Mouse (Mus musculus) C2C12 (cell line): ENCODE data around the gene Fbxo42. TPM values are rescaled to one million over a fixed set of nuclear protein-coding genes. Genes with fewer than 3 reads are reported as not detected.

Experiments used
- H3K27me3 ChIP-seq: one replicate; pipeline ENCODE4 v1.6.1; 2011; ENCODE audit not compliant: control insufficient read depth, insufficient read depth, insufficient read length
- H3K36me3 ChIP-seq: one replicate; pipeline ENCODE4 v1.6.1; 2011; ENCODE audit not compliant: control insufficient read depth, insufficient read depth
- H3K4me3 ChIP-seq: one replicate; pipeline ENCODE4 v1.5.1; 2011; ENCODE audit warnings: mild to moderate bottlenecking, control low read depth; ENCODE audit not compliant: poor library complexity, insufficient read depth, severe bottlenecking
- H3K79me2 ChIP-seq: one replicate; pipeline ENCODE4 v1.6.1; 2011; ENCODE audit not compliant: control insufficient read depth, insufficient read depth
- H3K79me3 ChIP-seq: one replicate; pipeline ENCODE4 v1.6.1; 2011; ENCODE audit warnings: low read depth, control low read depth
- H3ac ChIP-seq: one replicate; pipeline ENCODE3; 2011; ENCODE audit warnings: low read depth; ENCODE audit not compliant: control insufficient read depth, insufficient read length
- CEBPB ChIP-seq: IDR thresholded peaks from one replicate; pipeline ENCODE4 v1.6.1; 2011; ENCODE audit warnings: low read depth, mild to moderate bottlenecking, control low read depth, moderate library complexity
- CTCF ChIP-seq: IDR thresholded peaks from one replicate; pipeline ENCODE4 v1.5.1; 2011; ENCODE audit not compliant: control insufficient read depth, insufficient read depth, insufficient read length
- FOSL1 ChIP-seq: IDR thresholded peaks from one replicate; pipeline ENCODE4 v1.8.0; 2011; ENCODE audit warnings: mild to moderate bottlenecking, low read length; ENCODE audit not compliant: poor library complexity, insufficient read depth, severe bottlenecking
- MAX ChIP-seq: IDR thresholded peaks from one replicate; pipeline ENCODE4 v1.6.1; 2011; ENCODE audit warnings: mild to moderate bottlenecking, control low read depth
- MYOD1 ChIP-seq: IDR thresholded peaks from one replicate; pipeline ENCODE4 v1.6.1; 2011; ENCODE audit warnings: low read depth; ENCODE audit not compliant: control insufficient read depth, insufficient read length
- MYOG ChIP-seq: IDR thresholded peaks from one replicate; pipeline ENCODE4 v1.6.1; 2011; ENCODE audit not compliant: control insufficient read depth, insufficient read length; ENCODE audit errors: extremely low read depth
- USF1 ChIP-seq: IDR thresholded peaks from one replicate; pipeline ENCODE4 v1.6.1; 2011; ENCODE audit warnings: low read depth, mild to moderate bottlenecking, control low read depth, moderate library complexity
- polyA plus RNA-seq: library from polyadenylated mRNA; unstranded; fragments of >200 nt; fragmentation: generic; extraction: Trizol; gene quantifications from one replicate; pipeline ENCODE4 v1.2.1, GENCODE M21; 2012; ENCODE audit warnings: missing spikeins

The Fbxo42 gene
- polyA plus RNA-seq, 1 experiment = 11.6 TPM

DNA sequence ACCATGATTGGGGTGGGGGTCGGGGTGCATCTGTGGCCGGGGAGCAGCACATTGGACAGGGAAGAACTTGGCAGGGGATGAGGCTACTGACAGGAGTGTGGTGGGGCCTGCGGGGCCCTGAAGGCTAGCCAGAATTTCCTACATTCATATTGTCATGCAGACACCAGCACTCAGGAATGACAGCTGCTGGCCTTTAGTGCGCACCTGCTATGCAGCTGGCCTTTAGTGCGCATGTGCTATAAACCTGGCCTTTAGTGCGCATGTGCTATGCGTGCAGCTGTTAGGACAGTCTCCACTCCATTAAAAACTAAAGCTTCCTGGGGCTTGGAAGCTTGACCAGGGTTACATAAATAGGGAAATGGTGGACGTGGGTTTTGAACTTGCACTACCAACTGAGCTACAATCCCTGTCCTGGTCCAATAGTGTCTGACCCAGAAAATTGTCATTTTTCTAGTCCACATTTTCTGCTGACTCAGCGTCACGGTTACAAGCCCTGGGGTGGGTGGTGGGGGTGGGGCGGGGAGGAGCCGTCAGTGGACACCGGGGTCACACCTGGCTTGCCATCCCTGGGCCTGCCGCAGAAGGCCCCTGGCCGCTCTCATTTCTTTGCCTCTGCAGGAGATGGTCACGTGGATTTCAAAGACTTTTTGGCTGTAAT lies 41.1 kb upstream of the Fbxo42 start:
- Histone ChIP-seq H3K27me3 (no peaks in the 10 kb centered on the region), H3K36me3 (peaks cover 3% of the 10 kb centered on the region), H3K79me2 (no peaks in the 10 kb centered on the region), H3ac (no peak overlapping the region), H3K79me3 (no peaks in the 10 kb centered on the region), H3K4me3 (no peak overlapping the region)
- TF ChIP-seq USF1 (no peak), CEBPB (no peak), MYOG (no peak), FOSL1 (no peak), CTCF (no peak), MYOD1 (no peak), MAX (no peak)

DNA sequence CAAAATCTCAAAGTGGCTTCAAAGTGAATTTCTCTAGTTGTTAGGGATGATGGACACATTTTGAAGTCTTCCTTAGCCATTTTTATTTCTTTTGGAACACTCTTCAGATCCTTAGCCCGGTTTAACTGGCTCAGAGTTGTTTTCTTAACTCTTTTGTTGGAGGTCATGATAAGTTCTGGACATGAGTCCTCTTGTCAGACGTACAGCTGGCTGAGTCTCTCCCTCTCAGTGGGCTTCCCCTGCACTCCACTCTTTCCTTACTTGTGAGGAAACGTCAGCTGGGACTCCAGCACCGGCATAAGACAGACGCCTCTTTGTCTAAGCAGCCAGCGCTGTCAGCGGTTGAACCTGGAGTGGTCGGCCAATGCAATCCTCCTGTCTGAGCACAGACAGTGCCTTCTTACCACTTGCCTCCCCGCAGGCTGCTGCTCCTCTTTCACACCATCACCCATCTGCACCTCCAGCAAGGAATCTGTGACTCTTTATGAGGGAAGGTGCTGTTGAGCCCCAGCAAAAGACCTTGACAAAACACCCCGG lies 39.4 kb upstream of the Fbxo42 start:
- H3ac ChIP-seq = no peak overlapping the region
- no peaks in the 10 kb centered on the region for H3K79me3 ChIP-seq
- no peak for TF ChIP-seq MAX
- no peak for TF ChIP-seq FOSL1
- TF ChIP-seq MYOD1 = no peak
- no peak for TF ChIP-seq USF1
- no peak for TF ChIP-seq CEBPB
- TF ChIP-seq CTCF = no peak
- no peak for TF ChIP-seq MYOG
- peaks cover 5% of the 10 kb centered on the region for H3K36me3 ChIP-seq
- no peaks in the 10 kb centered on the region for H3K79me2 ChIP-seq
- H3K27me3 ChIP-seq = no peaks in the 10 kb centered on the region
- H3K4me3 ChIP-seq = no peak overlapping the region

DNA sequence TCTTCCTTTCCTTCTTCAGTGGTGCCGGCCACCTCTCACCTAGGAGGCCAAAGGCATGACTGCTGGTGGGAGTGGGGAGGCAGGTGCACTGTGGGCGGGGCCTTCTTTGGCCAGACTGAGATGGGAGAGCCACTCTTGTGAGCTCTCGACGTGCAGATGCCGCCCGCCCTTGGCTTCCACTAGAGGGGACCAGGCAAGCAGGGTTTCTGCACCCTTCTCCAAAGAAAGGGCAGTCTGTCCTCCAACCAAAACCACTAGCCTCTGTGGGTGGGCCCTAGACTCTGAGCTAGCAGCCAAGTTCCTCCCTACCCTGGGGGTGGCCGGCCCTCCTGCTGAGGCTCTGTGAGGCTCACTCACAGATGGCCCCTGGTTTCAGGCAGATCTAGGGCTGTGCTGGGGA lies 33.9 kb upstream of the Fbxo42 start:
- Histone ChIP-seq H3K27me3 (no peaks in the 10 kb centered on the region), H3K4me3 (no peak overlapping the region), H3ac (no peak overlapping the region), H3K79me3 (peaks cover under 1% of the 10 kb centered on the region), H3K36me3 (peaks cover 50% of the 10 kb centered on the region), H3K79me2 (peaks cover 19% of the 10 kb centered on the region)
- TF ChIP-seq FOSL1 (no peak), MYOD1 (no peak), MYOG (no peak), CTCF (no peak), CEBPB (no peak), MAX (no peak), USF1 (no peak)

DNA sequence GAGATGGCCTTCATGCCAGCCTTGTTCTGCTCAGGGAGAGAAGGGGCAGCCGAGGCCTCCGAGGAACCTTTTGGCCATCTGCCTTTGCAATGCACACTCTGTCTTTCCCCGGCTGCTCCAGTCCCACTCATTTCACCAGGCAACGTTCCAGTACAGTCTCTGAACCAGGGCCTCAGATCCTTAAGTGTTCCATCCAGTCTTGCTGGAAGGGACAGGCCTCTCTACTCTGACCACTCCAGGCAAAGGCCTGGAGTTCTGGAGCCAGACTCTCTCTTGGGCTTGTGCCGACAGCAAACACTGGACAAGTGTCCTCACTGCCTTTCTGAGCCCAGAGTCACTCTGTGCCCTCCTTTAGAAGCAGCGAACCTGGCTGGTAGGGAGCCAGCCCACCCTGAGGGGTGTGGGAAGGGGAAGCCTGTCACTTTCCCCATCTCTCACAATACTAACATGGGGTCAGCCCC lies 33.2 kb upstream of the Fbxo42 start:
- Histone ChIP-seq H3K79me3 (peaks cover 6% of the 10 kb centered on the region), H3ac (no peak overlapping the region), H3K79me2 (peaks cover 26% of the 10 kb centered on the region), H3K27me3 (no peaks in the 10 kb centered on the region), H3K4me3 (no peak overlapping the region), H3K36me3 (peaks cover 50% of the 10 kb centered on the region)
- no peak for TF ChIP-seq FOSL1
- no peak for TF ChIP-seq CTCF
- no peak for TF ChIP-seq MAX
- no peak for TF ChIP-seq USF1
- TF ChIP-seq MYOG = no peak
- TF ChIP-seq CEBPB = no peak
- no peak for TF ChIP-seq MYOD1

DNA sequence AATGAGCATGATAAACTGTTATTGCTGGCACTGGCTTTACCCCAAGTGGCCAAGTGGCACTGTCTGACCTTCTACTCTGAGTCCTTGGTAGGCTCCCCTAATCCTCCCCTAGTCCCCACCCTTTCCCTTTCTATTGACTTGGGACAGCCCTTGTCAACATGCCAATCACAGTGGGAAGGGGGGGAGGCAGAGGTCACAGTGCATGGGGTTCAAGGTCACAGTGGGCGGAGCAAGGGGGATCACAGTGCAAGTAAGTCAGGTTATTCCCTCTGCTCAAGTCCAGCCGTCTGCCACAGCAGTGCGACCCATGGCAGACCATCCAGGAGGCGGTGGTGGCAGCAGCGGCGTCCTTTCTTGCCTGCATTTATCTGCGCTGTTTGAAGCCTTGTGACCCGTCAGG lies 32.3 kb upstream of the Fbxo42 start:
- TF ChIP-seq USF1 (no peak), CEBPB (no peak), CTCF (no peak), MYOG (no peak), MYOD1 (no peak), MAX (no peak)
- Histone ChIP-seq H3K79me3 (peaks cover 14% of the 10 kb centered on the region), H3K27me3 (no peaks in the 10 kb centered on the region), H3K79me2 (peaks cover 35% of the 10 kb centered on the region), H3K4me3 (no peak overlapping the region), H3K36me3 (peaks cover 50% of the 10 kb centered on the region), H3ac (no peak overlapping the region)
